Mouse (Mus musculus) small intestine, adult 2 months (tissue): ENCODE results near the gene Mrto4. TPM values are rescaled to one million over a fixed set of nuclear protein-coding genes. Genes with fewer than 3 reads are reported as not detected.

Experiments used
- H3K27ac ChIP-seq: fragments of 200-500 bp; 2 replicates; pipeline ENCODE4 v1.5.1; 2012; ENCODE audit warnings: low read depth, low read length, control low read depth, inconsistent platforms; ENCODE audit not compliant: insufficient read depth
- H3K27me3 ChIP-seq: fragments of 200-500 bp; 2 replicates; pipeline ENCODE4 v1.6.1; 2012; ENCODE audit warnings: mild to moderate bottlenecking, moderate library complexity, low read length, inconsistent platforms; ENCODE audit not compliant: control insufficient read depth, insufficient read depth
- H3K36me3 ChIP-seq: fragments of 200-500 bp; 2 replicates; pipeline ENCODE4 v1.6.1; 2012; ENCODE audit warnings: mild to moderate bottlenecking, low read length, control low read depth, inconsistent platforms; ENCODE audit not compliant: control insufficient read depth, insufficient read depth
- H3K4me1 ChIP-seq: fragments of 200-500 bp; 2 replicates; pipeline ENCODE4 v1.6.1; 2012; ENCODE audit warnings: low read length, inconsistent platforms, mixed read lengths; ENCODE audit not compliant: control insufficient read depth, insufficient read depth, insufficient read length
- H3K4me3 ChIP-seq: fragments of 200-500 bp; 2 replicates; pipeline ENCODE4 v1.5.1; 2012; ENCODE audit warnings: low read depth, mild to moderate bottlenecking, control low read depth, inconsistent platforms, low read length, moderate library complexity
- CTCF ChIP-seq: fragments of 200-500 bp; IDR thresholded peaks from 2 replicates; pipeline ENCODE4 v1.5.1; 2012; ENCODE audit warnings: low read depth, mild to moderate bottlenecking, control low read depth, inconsistent platforms, low read length, moderate library complexity, mixed read lengths; ENCODE audit not compliant: insufficient replicate concordance, insufficient read length; ENCODE audit errors: extremely low read depth
- POLR2A ChIP-seq: fragments of 200-500 bp; IDR thresholded peaks from 2 replicates; pipeline ENCODE4 v1.6.1; 2012; ENCODE audit warnings: low read depth, mild to moderate bottlenecking, control low read depth, inconsistent platforms, low read length, moderate library complexity
- WGBS: fragments of 180-500 bp; shearing (Covaris S2); methylation state at CpG from one replicate; pipeline ENCODE4 v1.1.7; 2018; 5-methylcytosine and 5-hydroxymethylcytosine counted together
- polyA plus RNA-seq: library from polyadenylated mRNA; depleted of rRNA; stranded (reverse); fragments of >200 nt; gene quantifications from 2 replicates; pipeline ENCODE4 v1.2.3, GENCODE M21; 2012

Mrto4 gene
- polyA plus RNA-seq, 1 experiment, result 8.4 TPM

- no peak overlapping the region for H3K27ac ChIP-seq
- no peak overlapping the region for H3K4me3 ChIP-seq
- H3K4me1 ChIP-seq, result no peaks in the 10 kb centered on the region
- TF ChIP-seq CTCF, result no peak
- no peak for TF ChIP-seq POLR2A
- WGBS, result 87% methylated on average over 11 of the region's 11 CpGs
- peaks cover 49% of the 10 kb centered on the region for H3K36me3 ChIP-seq
- H3K27me3 ChIP-seq, result no peaks in the 10 kb centered on the region
Observed at GRCm38 (mm10) chr4:139318449-139318848, 33.9 kb downstream of the Mrto4 start.

- Histone ChIP-seq H3K4me3 (no peak overlapping the region), H3K27ac (no peak overlapping the region), H3K27me3 (no peaks in the 10 kb centered on the region), H3K36me3 (peaks cover 33% of the 10 kb centered on the region), H3K4me1 (peaks cover 5% of the 10 kb centered on the region; the same call in 1 of the 2 replicates)
- 60% methylated on average over 4 of the region's 4 CpGs for WGBS
- TF ChIP-seq CTCF (peak; percentile 45; the same call in 1 of the 2 replicates), POLR2A (no peak)
Observed at GRCm38 (mm10) chr4:139312632-139313031, 39.7 kb downstream of the Mrto4 start.

- Histone ChIP-seq H3K4me3 (peak overlapping the region; percentile 96), H3K36me3 (peaks cover 27% of the 10 kb centered on the region), H3K4me1 (peaks cover 5% of the 10 kb centered on the region; the same call in 1 of the 2 replicates), H3K27ac (peak overlapping the region; percentile 96), H3K27me3 (no peaks in the 10 kb centered on the region)
- WGBS, result 11% methylated on average over 14 of the region's 14 CpGs
- TF ChIP-seq POLR2A (no peak), CTCF (no peak; the same call in 1 of the 2 replicates)
Observed at GRCm38 (mm10) chr4:139311707-139312106, 40.7 kb downstream of the Mrto4 start.

GRCm38 (mm10) chr4:139310899-139311701 lies 41.3 kb downstream of the Mrto4 start:
- WGBS, result under 1% methylated on average over 53 of the region's 53 CpGs
- H3K36me3 ChIP-seq, result peaks cover 30% of the 10 kb centered on the region
- no peak for TF ChIP-seq POLR2A
- TF ChIP-seq CTCF, result no peak
- H3K27ac ChIP-seq, result peak overlapping the region; percentile 96
- peak overlapping the region; percentile 96 for H3K4me3 ChIP-seq
- H3K4me1 ChIP-seq, result peaks cover 5% of the 10 kb centered on the region; the same call in 1 of the 2 replicates
- H3K27me3 ChIP-seq, result no peaks in the 10 kb centered on the region

DNA sequence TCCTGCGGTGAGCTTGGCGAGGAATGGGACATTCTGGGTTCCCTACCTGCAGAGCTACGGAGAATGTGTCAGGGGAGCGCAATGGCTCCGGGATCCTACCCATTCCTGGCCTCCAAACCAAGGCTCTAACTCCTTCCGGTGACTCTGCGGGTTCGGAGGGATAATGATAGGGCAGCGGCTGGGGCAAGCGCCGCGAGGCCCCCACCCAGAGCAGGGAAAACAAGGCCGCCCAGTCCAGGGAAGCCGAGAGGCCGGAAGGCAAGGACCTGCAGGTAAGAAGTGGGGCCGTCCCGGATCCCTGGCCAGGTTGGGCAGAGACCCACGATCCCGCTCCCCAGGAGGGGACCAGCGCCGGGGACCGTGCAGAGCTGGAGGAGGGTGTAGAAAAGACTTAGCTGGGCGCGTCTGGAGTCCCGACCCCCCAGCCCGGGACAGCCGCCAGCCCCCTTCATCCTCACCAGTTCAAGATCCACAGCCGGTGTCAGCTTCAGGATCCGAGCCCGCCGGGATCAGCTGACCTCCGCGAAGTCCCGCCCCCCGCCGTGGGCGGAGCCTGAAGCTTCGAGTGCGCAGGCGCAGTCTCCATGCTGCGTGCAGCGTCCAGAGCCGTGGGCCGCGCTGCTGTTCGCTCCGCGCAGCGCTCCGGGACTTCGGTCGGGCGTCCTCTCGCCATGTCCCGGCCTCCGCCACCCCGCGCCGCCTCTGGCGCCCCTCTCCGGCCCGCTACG lies 42.0 kb downstream of the Mrto4 start, which contains the start of the genes Pqlc2 and Akr7a5:
Pqlc2 (minus strand) TSS at position 538 of the 728 bp plus-strand sequence.
Akr7a5 (plus strand) TSS at position 574 of the 728 bp plus-strand sequence.
- H3K27ac ChIP-seq, result peak within 1 kb of the TSS; percentile 96

GRCm38 (mm10) chr4:139309651-139310050 lies 42.7 kb downstream of the Mrto4 start:
- WGBS, result 29% methylated on average over 6 of the region's 6 CpGs

More for the DNA sequence above, 42.0 kb downstream of the Mrto4 start, which contains the start of the genes Pqlc2 and Akr7a5:
- H3K36me3 ChIP-seq, result peaks cover 28% of the 10 kb centered on the region
- peak within 1 kb of the TSS; percentile 96 for H3K4me3 ChIP-seq
- TF ChIP-seq POLR2A, result peak; percentile 86
- TF ChIP-seq CTCF, result no peak
- peaks cover 5% of the 10 kb centered on the region; the same call in 1 of the 2 replicates for H3K4me1 ChIP-seq
- H3K27me3 ChIP-seq, result no peaks in the 10 kb centered on the region
- 1% methylated on average over 63 of the region's 63 CpGs for WGBS

More at GRCm38 (mm10) chr4:139309651-139310050, 42.7 kb downstream of the Mrto4 start:
- H3K36me3 ChIP-seq, result peaks cover 23% of the 10 kb centered on the region
- no peak overlapping the region for H3K27ac ChIP-seq
- TF ChIP-seq POLR2A, result no peak
- TF ChIP-seq CTCF, result peak; percentile 34; the same call in 1 of the 2 replicates
- H3K4me3 ChIP-seq, result peak overlapping the region; percentile 96
- peaks cover 5% of the 10 kb centered on the region; the same call in 1 of the 2 replicates for H3K4me1 ChIP-seq
- H3K27me3 ChIP-seq, result no peaks in the 10 kb centered on the region
